Mouse (Mus musculus) lung, adult 2 months (tissue): ENCODE measurements at regions not wholly inside any gene's neighbourhood (a gene's known extent, or its start where the extent isn't known, plus 50 kb on each side); places are given as distances from the start of the nearest gene placed in this dataset.

Source experiments
- CTCF ChIP-seq: fragments of 200-500 bp; IDR thresholded peaks from 2 replicates; pipeline ENCODE4 v1.5.1; 2011; ENCODE audit warnings: mild to moderate bottlenecking, low read length, control low read depth; ENCODE audit not compliant: insufficient read depth
- POLR2A ChIP-seq: fragments of 200-500 bp; IDR thresholded peaks from 2 replicates; pipeline ENCODE4 v1.6.1; 2011; ENCODE audit warnings: low read depth, mild to moderate bottlenecking, control low read depth, low read length, borderline replicate concordance; ENCODE audit errors: extremely low read depth

- TF ChIP-seq CTCF (no peak), POLR2A (no peak)
Measured at GRCm38 (mm10) chr12:9228486-9228885, 198.7 kb downstream of the Ttc32 start.
